Mouse (Mus musculus) C3H10T1/2 (cell line): ENCODE results near the gene Olfr491. TPM values are rescaled to one million over a fixed set of nuclear protein-coding genes. Genes with fewer than 3 reads are reported as not detected.

Experiments
- polyA plus RNA-seq, 2 experiments: library from polyadenylated mRNA; unstranded; fragments of >200 nt; fragmentation: generic; extraction: Trizol; gene quantifications; one replicate each; pipeline ENCODE4 v1.2.1; 2012; ENCODE audit warnings: missing spikeins in 2 of 2

Olfr491 gene
- not detected for polyA plus RNA-seq

GRCm38 (mm10) chr7:108313151-108313550 lies at the start of gene Olfr491:
Gene Olfr491, plus strand, starts transcription at chr7:108313451.

GRCm38 (mm10) chr7:108288834-108289233 lies 24.4 kb upstream of the Olfr491 start, which contains the start of gene Olfr490:
Gene Olfr490, minus strand, starts transcription at chr7:108288934.

GRCm38 (mm10) chr7:108323574-108323973 lies 10.3 kb downstream of the Olfr491 start, which contains the start of gene Olfr492:
Gene Olfr492, minus strand, starts transcription at chr7:108323674.

GRCm38 (mm10) chr7:108346879-108347278 lies 33.6 kb downstream of the Olfr491 start, which contains the start of gene Olfr493:
Gene Olfr493, minus strand, starts transcription at chr7:108346979.

GRCm38 (mm10) chr7:108365035-108365434 lies 51.8 kb downstream of the Olfr491 start, which contains the start of gene Olfr494:
Gene Olfr494, plus strand, starts transcription at chr7:108365335.

Other genes starting within 250 kb of the Olfr491 start
- not detected for gene Olfr480, start 246.1 kb upstream of the Olfr491 start, polyA plus RNA-seq
- gene Olfr481, start 233.6 kb upstream of the Olfr491 start, polyA plus RNA-seq, result not detected
- under 1 TPM in 1 of 2 experiments, not detected in 1; 0.02 TPM for gene Olfr482, start 215.9 kb upstream of the Olfr491 start, polyA plus RNA-seq
- not detected for gene Olfr483, start 212.6 kb upstream of the Olfr491 start, polyA plus RNA-seq
- not detected for gene Olfr484, start 186.0 kb upstream of the Olfr491 start, polyA plus RNA-seq
- gene Olfr485, start 153.6 kb upstream of the Olfr491 start, polyA plus RNA-seq, result not detected
- gene Olfr486, start 140.7 kb upstream of the Olfr491 start, polyA plus RNA-seq, result not detected
- not detected for gene Olfr487, start 98.8 kb upstream of the Olfr491 start, polyA plus RNA-seq
- gene Olfr488, start 55.1 kb upstream of the Olfr491 start, polyA plus RNA-seq, result not detected
- gene Olfr490, start 24.5 kb upstream of the Olfr491 start, polyA plus RNA-seq, result not detected
- not detected for gene Olfr492, start 10.2 kb downstream of the Olfr491 start, polyA plus RNA-seq
- gene Olfr493, start 33.5 kb downstream of the Olfr491 start, polyA plus RNA-seq, result not detected
- gene Olfr494, start 51.9 kb downstream of the Olfr491 start, polyA plus RNA-seq, result not detected
- not detected for gene Olfr495, start 79.7 kb downstream of the Olfr491 start, polyA plus RNA-seq
- not detected for gene Olfr497, start 107.0 kb downstream of the Olfr491 start, polyA plus RNA-seq
- gene Olfr498, start 151.9 kb downstream of the Olfr491 start, polyA plus RNA-seq, result not detected
- not detected for gene Olfr502, start 211.6 kb downstream of the Olfr491 start, polyA plus RNA-seq
- not detected for gene Olfr503, start 231.1 kb downstream of the Olfr491 start, polyA plus RNA-seq